Mouse (Mus musculus): ENCODE measurements around the gene Gm47996. TPM values are rescaled to one million over a fixed set of nuclear protein-coding genes. Genes with fewer than 3 reads are reported as not detected.
A peak's percentile ranks its signal among the peaks of the same experiment; 100 is the strongest.

Gm47996 gene
- polyA plus RNA-seq, 1 experiment from 2014 or later: 0.33 TPM

DNA sequence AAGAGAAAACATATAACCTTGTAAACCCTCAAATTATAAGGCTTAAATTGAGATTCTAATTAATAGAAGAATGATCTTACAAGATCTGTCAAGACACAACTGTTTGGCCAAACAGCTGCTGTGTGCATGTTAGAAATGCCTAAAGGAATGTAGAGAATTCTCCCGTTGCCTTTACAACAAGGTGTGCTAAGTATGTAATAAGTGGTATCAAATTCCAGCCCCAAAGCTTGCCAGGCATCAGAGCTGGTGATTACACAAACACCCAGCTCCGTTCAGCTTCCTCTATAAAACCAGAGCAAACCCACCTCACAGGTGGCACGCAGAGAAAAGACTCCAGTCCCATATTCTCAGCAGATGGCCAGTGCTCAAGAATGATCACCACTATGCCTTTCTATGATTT lies 27.8 kb downstream of the Gm47996 start:
- WGBS: 75% methylated on average over 3 of the region's 3 CpGs
- no peaks in the 10 kb centered on the region for H3K27me3 ChIP-seq (ENCODE audit: insufficient read depth, poor library complexity, severe bottlenecking)

DNA sequence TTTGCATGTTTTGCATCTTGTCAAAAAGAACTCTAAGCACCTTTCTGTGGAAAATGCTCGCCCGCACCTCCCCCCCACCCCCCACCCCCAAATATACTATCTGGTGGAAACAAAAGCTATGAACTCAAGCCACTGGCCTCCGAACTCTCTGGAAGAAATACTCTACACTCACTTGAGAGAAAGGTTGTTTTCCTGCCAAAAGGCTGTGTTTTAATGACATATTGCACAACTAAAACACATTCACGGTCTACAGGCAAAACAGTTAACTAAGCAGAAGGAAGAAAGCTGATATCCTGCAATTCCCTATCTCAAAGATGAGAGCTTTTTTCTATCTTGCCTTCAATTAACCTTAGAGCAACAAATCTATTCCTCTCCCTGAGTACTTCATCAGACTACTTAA lies 33.4 kb downstream of the Gm47996 start:
- Histone ChIP-seq H3K9me3 (peaks cover 4% of the 10 kb centered on the region; the same call in 1 of the 2 replicates), H3K27ac (no peak overlapping the region), H3K4me3 (no peak overlapping the region), H3K4me1 (replicated peaks) (no peaks in the 10 kb centered on the region), H3K27me3 (ENCODE audit: insufficient read depth, poor library complexity, severe bottlenecking) (no peaks in the 10 kb centered on the region), H3K36me3 (0 out of 2 replicates have a peak, but pooled peaks cover 2% of the 10 kb centered on the region)
- WGBS: 93% methylated on average over 4 of the region's 4 CpGs
- DNase-seq (ENCODE audit: low spot score): no peak

More for the DNA sequence above, 27.8 kb downstream of the Gm47996 start:
- H3K36me3 ChIP-seq: 0 out of 2 replicates have a peak, but pooled peaks cover 2% of the 10 kb centered on the region
- H3K9me3 ChIP-seq: peaks cover 4% of the 10 kb centered on the region; the same call in 1 of the 2 replicates
- no peak overlapping the region for H3K27ac ChIP-seq
- no peak for DNase-seq (ENCODE audit: low spot score)
- peaks cover 15% of the 10 kb centered on the region for H3K4me1 ChIP-seq (replicated peaks)
- H3K4me3 ChIP-seq: no peak overlapping the region

DNA sequence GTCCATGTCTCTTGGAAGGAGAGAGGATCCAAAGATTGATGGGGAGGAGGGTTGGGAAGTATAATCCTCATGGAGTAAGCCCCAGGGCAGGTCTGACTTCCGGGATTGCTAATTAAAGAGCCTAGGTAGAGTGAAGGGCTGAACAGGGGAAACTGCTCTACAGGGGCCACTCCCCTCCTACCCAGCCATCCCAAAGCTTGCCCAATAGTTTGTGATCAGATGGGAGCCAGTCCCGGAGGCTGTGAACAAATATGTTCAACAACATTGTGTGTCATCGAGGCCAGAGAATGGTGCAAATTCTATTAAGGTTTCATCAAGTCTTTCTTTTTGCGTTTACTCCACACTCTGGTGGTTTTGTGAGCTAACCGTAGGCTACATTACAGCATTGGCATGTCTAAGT lies 34.1 kb downstream of the Gm47996 start:
- Histone ChIP-seq H3K4me1 (replicated peaks) (no peaks in the 10 kb centered on the region), H3K27me3 (ENCODE audit: insufficient read depth, poor library complexity, severe bottlenecking) (no peaks in the 10 kb centered on the region), H3K36me3 (0 out of 2 replicates have a peak, but pooled peaks cover 2% of the 10 kb centered on the region), H3K27ac (no peak overlapping the region), H3K4me3 (no peak overlapping the region), H3K9me3 (peaks cover 4% of the 10 kb centered on the region; the same call in 1 of the 2 replicates)
- DNase-seq (ENCODE audit: low spot score): no peak
- 93% methylated on average over 5 of the region's 5 CpGs for WGBS

DNA sequence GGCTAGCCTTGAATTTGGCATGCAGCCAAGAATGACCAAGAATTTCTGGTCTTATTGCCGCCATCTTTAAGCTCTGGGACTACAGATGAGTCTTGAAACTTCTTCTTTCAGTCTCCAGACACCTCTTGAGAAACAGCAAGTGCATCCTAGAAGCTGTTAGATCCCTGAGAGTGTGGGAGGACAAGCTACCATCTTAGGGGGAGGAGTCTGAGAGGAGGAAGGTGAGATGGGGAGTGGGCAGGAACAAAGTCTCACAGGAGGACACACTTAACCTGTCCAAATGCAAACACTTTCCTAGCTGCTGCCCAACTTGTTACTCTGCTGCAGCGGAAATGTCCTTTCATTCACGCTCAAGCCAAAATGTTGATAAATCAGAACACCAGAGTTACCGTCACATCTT lies 34.8 kb downstream of the Gm47996 start:
- Histone ChIP-seq H3K9me3 (peaks cover 4% of the 10 kb centered on the region; the same call in 1 of the 2 replicates), H3K36me3 (0 out of 2 replicates have a peak, but pooled peaks cover 2% of the 10 kb centered on the region), H3K27ac (no peak overlapping the region), H3K4me3 (no peak overlapping the region), H3K27me3 (ENCODE audit: insufficient read depth, poor library complexity, severe bottlenecking) (no peaks in the 10 kb centered on the region), H3K4me1 (replicated peaks) (no peaks in the 10 kb centered on the region)
- DNase-seq (ENCODE audit: low spot score): no peak
- 93% methylated on average over 4 of the region's 4 CpGs for WGBS

DNA sequence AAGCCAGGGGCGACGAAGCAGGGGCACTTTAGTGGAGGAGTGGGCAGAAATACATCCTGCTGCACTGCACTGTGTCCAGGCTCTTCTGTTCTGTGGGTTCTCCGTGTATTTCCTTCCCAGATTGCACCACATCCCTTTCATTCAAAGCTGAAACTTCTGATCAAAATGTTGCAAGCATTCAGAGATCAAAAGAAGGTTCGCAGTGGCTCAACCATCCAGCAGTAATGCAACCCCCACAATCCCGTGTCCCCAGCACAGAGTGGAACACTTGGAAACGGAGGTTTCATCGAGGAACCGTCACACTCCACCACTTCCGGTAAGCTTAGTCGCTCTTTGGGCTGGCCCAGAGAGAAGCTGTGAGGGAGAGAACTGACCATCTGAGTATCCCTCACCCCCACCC lies 35.2 kb downstream of the Gm47996 start:
- Histone ChIP-seq H3K36me3 (0 out of 2 replicates have a peak, but pooled peaks cover 2% of the 10 kb centered on the region), H3K4me3 (no peak overlapping the region), H3K27me3 (ENCODE audit: insufficient read depth, poor library complexity, severe bottlenecking) (no peaks in the 10 kb centered on the region), H3K27ac (no peak overlapping the region), H3K9me3 (peaks cover 4% of the 10 kb centered on the region; the same call in 1 of the 2 replicates), H3K4me1 (replicated peaks) (no peaks in the 10 kb centered on the region)
- WGBS: 84% methylated on average over 10 of the region's 10 CpGs
- no peak for DNase-seq (ENCODE audit: low spot score)

DNA sequence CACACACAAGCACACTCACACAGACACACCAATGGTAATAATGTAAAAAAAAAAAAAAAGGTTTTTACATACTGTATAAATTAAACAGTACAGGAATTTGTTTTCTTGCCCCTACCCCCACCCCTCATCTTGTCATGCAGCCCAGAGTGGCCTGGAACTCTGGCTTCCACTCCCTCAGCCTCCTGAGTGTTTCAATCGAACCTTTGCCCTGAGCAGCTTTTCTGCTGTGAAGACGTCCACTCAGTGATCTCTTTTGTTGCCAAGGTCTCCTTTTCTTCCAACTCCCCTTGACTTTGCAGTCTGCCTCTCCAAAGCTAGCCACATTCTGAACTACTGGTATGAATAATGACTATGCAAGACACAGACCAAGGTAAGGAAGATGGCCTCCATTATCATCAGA lies 35.9 kb downstream of the Gm47996 start:
- Histone ChIP-seq H3K27ac (no peak overlapping the region), H3K4me1 (replicated peaks) (peaks cover 4% of the 10 kb centered on the region), H3K36me3 (no peaks in the 10 kb centered on the region), H3K27me3 (ENCODE audit: insufficient read depth, poor library complexity, severe bottlenecking) (no peaks in the 10 kb centered on the region), H3K9me3 (no peaks in the 10 kb centered on the region), H3K4me3 (no peak overlapping the region)
- 74% methylated on average over 2 of the region's 2 CpGs for WGBS
- DNase-seq (ENCODE audit: low spot score): no peak

DNA sequence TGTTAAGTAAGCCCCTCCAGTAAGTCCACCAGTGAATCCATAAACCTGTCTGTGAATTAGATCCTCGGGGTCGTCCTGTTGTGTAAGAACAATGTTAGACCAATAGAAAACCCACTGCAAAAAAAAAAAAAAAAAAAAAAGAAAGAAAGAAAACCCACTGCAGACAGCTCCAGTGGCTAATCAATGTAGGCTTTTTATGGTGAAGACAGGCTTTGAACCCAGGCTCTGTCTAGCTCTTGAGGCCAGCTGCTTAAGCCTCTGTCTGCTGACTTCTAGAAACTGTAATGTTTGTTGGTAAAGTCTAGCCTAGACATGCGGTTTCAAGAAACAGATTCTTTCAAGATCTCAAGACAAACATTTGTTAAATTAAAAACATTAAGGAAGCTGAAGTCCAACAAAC lies 40.2 kb downstream of the Gm47996 start:
- peaks cover 12% of the 10 kb centered on the region for H3K4me1 ChIP-seq (replicated peaks)
- 86% methylated on average over 3 of the region's 3 CpGs for WGBS
- H3K27ac ChIP-seq: no peak overlapping the region
- no peak overlapping the region for H3K4me3 ChIP-seq
- no peaks in the 10 kb centered on the region for H3K9me3 ChIP-seq
- no peaks in the 10 kb centered on the region for H3K27me3 ChIP-seq (ENCODE audit: insufficient read depth, poor library complexity, severe bottlenecking)
- H3K36me3 ChIP-seq: no peaks in the 10 kb centered on the region
- DNase-seq (ENCODE audit: low spot score): no peak

DNA sequence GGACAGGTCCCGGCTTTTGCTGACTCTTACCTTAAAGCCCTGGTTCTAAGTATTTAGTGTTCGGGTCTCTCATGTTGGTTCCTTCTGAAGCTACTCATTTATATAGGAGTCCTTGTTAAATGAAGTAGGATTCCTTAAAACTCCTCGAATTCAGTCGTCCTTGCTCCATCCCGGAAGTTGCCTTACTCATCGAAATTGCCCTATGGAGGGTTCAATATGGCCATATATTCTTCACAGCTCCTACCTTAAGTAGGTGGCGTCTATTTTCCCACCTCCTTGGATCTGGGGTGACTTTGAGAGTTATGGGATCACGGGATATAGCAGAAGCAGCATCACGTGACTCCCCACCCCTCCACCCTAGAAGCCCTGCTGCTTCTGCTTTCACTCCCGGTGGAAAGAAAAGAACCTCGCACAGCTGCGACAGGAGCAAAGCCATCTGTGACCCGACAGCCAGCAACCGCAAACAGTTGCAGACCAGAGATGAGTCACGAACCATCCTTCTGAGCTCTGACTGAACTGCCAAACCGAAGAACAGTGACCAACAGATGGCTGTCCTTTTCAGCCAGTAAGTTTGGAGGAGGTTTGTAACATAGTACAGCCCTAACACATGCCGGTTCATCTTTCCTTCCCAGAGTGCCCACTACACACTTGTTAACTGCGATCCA lies 40.7 kb downstream of the Gm47996 start:
- H3K27me3 ChIP-seq (ENCODE audit: insufficient read depth, poor library complexity, severe bottlenecking): no peaks in the 10 kb centered on the region
- H3K9me3 ChIP-seq: no peaks in the 10 kb centered on the region
- 61% methylated on average over 18 of the region's 18 CpGs for WGBS
- no peaks in the 10 kb centered on the region for H3K36me3 ChIP-seq
- H3K4me1 ChIP-seq (replicated peaks): peaks cover 12% of the 10 kb centered on the region
- peak; percentile 36 for DNase-seq (ENCODE audit: low spot score)
- peak overlapping the region; percentile 67 for H3K27ac ChIP-seq
- H3K4me3 ChIP-seq: no peak overlapping the region

DNA sequence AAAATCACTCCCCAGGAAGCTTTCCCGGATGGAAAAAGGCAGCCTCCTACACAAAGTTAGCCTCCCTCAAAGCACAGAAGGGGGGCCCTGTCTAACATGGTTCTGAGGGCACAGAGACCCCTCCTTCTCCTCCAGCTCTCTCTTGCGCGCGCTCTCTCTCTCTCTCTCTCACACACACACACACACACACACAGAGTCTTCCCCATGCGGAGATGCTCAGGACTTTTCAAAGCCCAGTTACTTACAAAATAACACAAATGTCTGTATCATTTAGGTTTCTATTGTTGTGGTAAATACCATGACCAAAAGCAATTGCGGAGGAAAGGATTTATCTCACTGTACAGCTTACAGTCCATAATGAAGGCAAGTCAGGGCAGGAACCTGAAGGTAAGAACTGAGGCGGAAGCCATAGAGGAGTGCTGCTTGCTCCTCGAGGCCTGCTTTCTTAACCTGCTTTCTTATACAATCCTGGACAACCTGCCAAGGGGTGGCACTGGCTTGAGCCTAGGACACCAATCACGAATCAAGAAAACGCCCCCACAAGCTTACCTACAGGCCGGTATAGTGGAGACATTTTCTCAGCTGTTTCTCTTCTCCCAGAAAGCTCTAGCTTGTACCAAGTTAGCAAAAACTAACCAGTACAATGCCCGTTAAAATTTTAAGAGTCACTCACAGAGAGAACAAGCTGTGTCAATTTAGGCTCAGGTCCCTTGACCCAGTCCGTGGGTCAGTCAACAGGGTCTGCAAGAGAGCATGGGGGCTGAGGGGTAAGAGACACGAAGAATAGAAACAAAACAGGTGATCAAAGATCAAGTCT lies 41.5 kb downstream of the Gm47996 start:
- DNase-seq (ENCODE audit: low spot score): no peak
- Histone ChIP-seq H3K36me3 (no peaks in the 10 kb centered on the region), H3K27me3 (ENCODE audit: insufficient read depth, poor library complexity, severe bottlenecking) (no peaks in the 10 kb centered on the region), H3K4me3 (no peak overlapping the region), H3K9me3 (no peaks in the 10 kb centered on the region), H3K4me1 (replicated peaks) (peaks cover 12% of the 10 kb centered on the region), H3K27ac (peak overlapping the region; percentile 67)
- WGBS: 82% methylated on average over 14 of the region's 14 CpGs

DNA sequence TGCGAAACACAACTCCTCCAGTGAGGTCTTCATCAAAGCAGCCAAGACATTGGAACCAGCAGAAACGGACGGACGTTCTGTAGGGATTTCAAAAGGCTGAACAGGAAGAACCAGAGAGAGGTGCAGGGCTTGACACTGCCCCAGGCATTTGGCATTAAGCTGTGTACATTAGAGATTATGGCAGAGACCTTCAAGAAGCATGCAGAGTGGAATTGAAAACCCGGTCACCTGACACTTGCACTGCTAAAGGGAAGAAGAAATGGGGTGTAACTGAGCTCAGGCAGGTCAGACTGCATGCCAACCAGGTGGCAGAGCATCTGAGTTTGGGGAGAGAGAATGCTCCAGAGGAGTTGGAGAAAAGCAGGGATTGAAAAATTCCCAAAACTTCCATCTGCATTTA lies 45.5 kb downstream of the Gm47996 start:
- H3K27me3 ChIP-seq (ENCODE audit: insufficient read depth, poor library complexity, severe bottlenecking): no peaks in the 10 kb centered on the region
- no peak overlapping the region for H3K4me3 ChIP-seq
- no peaks in the 10 kb centered on the region for H3K36me3 ChIP-seq
- H3K9me3 ChIP-seq: no peaks in the 10 kb centered on the region
- DNase-seq (ENCODE audit: low spot score): no peak
- H3K4me1 ChIP-seq (replicated peaks): peaks cover 25% of the 10 kb centered on the region
- H3K27ac ChIP-seq: no peak overlapping the region
- 82% methylated on average over 5 of the region's 5 CpGs for WGBS

DNA sequence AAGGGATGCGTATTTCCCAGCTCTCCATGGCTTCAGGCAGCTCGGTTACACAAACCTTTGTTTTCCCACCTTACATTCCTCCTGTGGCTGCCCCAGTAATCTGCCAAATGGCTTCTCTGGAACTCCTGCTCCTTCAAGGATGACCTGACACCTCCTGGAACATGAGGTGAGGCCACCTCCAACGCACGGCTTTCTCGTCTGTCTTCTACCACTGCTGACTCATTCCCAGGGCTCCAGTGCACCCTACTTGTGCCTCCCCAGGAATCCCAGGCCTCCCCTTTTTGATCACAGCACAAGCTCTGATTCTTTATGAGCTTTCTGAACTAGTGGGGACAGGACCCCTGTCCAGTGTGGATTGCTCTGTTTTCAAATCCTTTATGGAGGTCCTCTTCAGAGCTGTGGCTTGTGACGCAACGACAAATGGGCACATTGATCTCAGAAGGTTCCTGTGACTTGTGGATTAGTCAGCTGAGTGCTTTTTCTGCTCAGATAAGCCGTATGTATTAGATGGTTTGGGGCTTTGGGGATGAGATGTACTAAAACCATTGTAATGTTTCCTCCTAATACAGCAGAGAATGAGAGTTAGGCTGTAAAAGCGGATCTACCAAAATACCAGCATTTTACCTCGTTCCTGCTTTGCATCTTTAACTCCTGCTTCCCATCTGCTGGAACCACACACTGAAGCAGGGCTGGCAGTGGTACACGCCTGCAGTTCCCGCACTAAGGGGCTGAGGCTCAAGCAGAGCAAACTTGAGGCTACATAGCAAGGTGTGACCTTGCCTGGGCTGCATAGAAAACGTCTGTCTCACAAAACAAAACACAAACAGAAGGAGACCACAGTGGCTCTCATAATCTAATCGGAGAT lies 48.4 kb downstream of the Gm47996 start:
- peaks cover 14% of the 10 kb centered on the region for H3K4me1 ChIP-seq (replicated peaks)
- no peaks in the 10 kb centered on the region for H3K27me3 ChIP-seq (ENCODE audit: insufficient read depth, poor library complexity, severe bottlenecking)
- no peak for DNase-seq (ENCODE audit: low spot score)
- H3K27ac ChIP-seq: no peak overlapping the region
- WGBS: 72% methylated on average over 14 of the region's 14 CpGs
- H3K36me3 ChIP-seq: no peaks in the 10 kb centered on the region
- no peaks in the 10 kb centered on the region for H3K9me3 ChIP-seq
- H3K4me3 ChIP-seq: no peak overlapping the region

DNA sequence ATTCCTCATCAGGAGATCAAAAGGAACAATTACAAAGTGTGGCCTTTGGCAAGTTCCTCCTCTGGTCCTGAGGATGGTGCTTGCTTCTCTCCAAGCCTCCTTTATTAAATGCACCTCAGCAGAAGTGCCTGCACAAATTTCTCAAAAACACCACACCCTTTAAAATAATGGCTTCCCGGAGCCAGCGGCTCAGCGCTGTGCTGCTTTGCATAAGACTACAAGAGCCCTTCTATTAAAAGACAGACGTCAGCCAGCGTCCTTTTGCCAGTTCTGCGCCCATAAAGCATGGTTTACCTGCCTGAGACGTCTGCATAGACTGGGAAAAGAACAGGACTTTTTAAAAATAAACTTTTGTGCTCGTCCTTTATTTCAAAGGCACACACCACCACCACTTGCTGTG lies 49.1 kb downstream of the Gm47996 start:
- Histone ChIP-seq H3K9me3 (no peaks in the 10 kb centered on the region), H3K27ac (no peak overlapping the region), H3K27me3 (ENCODE audit: insufficient read depth, poor library complexity, severe bottlenecking) (no peaks in the 10 kb centered on the region), H3K4me1 (replicated peaks) (peaks cover 14% of the 10 kb centered on the region), H3K36me3 (no peaks in the 10 kb centered on the region), H3K4me3 (no peak overlapping the region)
- no peak for DNase-seq (ENCODE audit: low spot score)
- 57% methylated on average over 8 of the region's 8 CpGs for WGBS

All from hindbrain, embryonic 10.5 days (tissue).